Mouse (Mus musculus): ENCODE results near the gene Amd1.
A peak's percentile ranks its signal among the peaks of the same experiment; 100 is the strongest.

Gene Amd1

GRCm38 (mm10) chr10:40302140-40302985 is at the start of gene Amd1:
Gene Amd1 (minus strand): TSS chr10:40302186.
- peak; percentile 100 for DNase-seq (ENCODE audit: low spot score)

GRCm38 (mm10) chr10:40351156-40351555 is 49.2 kb upstream of the Amd1 start:
- no peak for DNase-seq (ENCODE audit: low spot score)

GRCm38 (mm10) chr10:40350245-40350932 is 48.4 kb upstream of the Amd1 start:
- DNase-seq (ENCODE audit: low spot score), result no peak

GRCm38 (mm10) chr10:40349631-40350177 is 47.7 kb upstream of the Amd1 start:
- no peak for DNase-seq (ENCODE audit: low spot score)

GRCm38 (mm10) chr10:40348566-40349536 is 46.9 kb upstream of the Amd1 start:
- DNase-seq (ENCODE audit: low spot score), result peak; percentile 85

GRCm38 (mm10) chr10:40347461-40347954 is 45.5 kb upstream of the Amd1 start:
- DNase-seq (ENCODE audit: low spot score), result no peak

- no peak for DNase-seq (ENCODE audit: low spot score)
These were observed 44.9 kb upstream of the Amd1 start for GRCm38 (mm10) chr10:40346776-40347403.

GRCm38 (mm10) chr10:40342036-40342435 is 40.0 kb upstream of the Amd1 start:
- DNase-seq (ENCODE audit: low spot score), result no peak

- no peak for DNase-seq (ENCODE audit: low spot score)
These were observed 37.5 kb upstream of the Amd1 start, which contains the start of gene Cdk19 for GRCm38 (mm10) chr10:40339351-40339964. Gene Cdk19 (plus strand): TSS chr10:40339564.

- no peak for DNase-seq (ENCODE audit: low spot score)
These were observed 30.9 kb upstream of the Amd1 start for GRCm38 (mm10) chr10:40332864-40333263.

GRCm38 (mm10) chr10:40330262-40330661 is 28.3 kb upstream of the Amd1 start:
- no peak for DNase-seq (ENCODE audit: low spot score)

- no peak for DNase-seq (ENCODE audit: low spot score)
These were observed 26.1 kb upstream of the Amd1 start for GRCm38 (mm10) chr10:40328004-40328551.

- no peak for DNase-seq (ENCODE audit: low spot score)
These were observed 18.3 kb upstream of the Amd1 start for GRCm38 (mm10) chr10:40320306-40320705.

- DNase-seq (ENCODE audit: low spot score), result no peak
These were observed 15.0 kb upstream of the Amd1 start for GRCm38 (mm10) chr10:40316841-40317585.

- no peak for DNase-seq (ENCODE audit: low spot score)
These were observed 10.8 kb upstream of the Amd1 start for GRCm38 (mm10) chr10:40312781-40313180.

- no peak for DNase-seq (ENCODE audit: low spot score)
These were observed 8.1 kb upstream of the Amd1 start for GRCm38 (mm10) chr10:40309884-40310635.

- DNase-seq (ENCODE audit: low spot score), result no peak
These were observed 6.0 kb upstream of the Amd1 start for GRCm38 (mm10) chr10:40307826-40308583.

GRCm38 (mm10) chr10:40305989-40306388 is 4.0 kb upstream of the Amd1 start:
- no peak for DNase-seq (ENCODE audit: low spot score)
